Mouse (Mus musculus) intestine, embryonic 16.5 days (tissue): ENCODE data around the gene Grin2c. TPM values are rescaled to one million over a fixed set of nuclear protein-coding genes. Genes with fewer than 3 reads are reported as not detected.
A peak's percentile ranks its signal among the peaks of the same experiment; 100 is the strongest.

Experiments used
- ATAC-seq: fragments of 200-750 bp; cut with Nextera tagmentation; 2 replicates; pipeline ENCODE4 v1.8.0; 2017; ENCODE audit warnings: moderate TSS enrichment, moderate library complexity
- H3K27ac ChIP-seq: fragments of 300-500 bp; sonication (generic); 2 replicates; pipeline ENCODE4 v1.5.1; 2014; ENCODE audit warnings: mild to moderate bottlenecking, low read length
- H3K27me3 ChIP-seq: fragments of 300-500 bp; sonication (generic); replicated peaks from 2 replicates; pipeline ENCODE4 v1.6.1; 2014; ENCODE audit warnings: low read length, control low read depth, mixed read lengths; ENCODE audit not compliant: control insufficient read depth, insufficient read depth
- H3K36me3 ChIP-seq: fragments of 300-500 bp; sonication (generic); 2 replicates; pipeline ENCODE4 v1.6.1; 2014; ENCODE audit warnings: low read length, control low read depth; ENCODE audit not compliant: control insufficient read depth, insufficient read depth
- H3K4me1 ChIP-seq: fragments of 300-500 bp; sonication (generic); 2 replicates; pipeline ENCODE4 v1.6.1; 2014; ENCODE audit warnings: low read length, control low read depth, mixed read lengths; ENCODE audit not compliant: control insufficient read depth, insufficient read depth
- H3K4me2 ChIP-seq: fragments of 300-500 bp; sonication (generic); 2 replicates; pipeline ENCODE4 v1.6.1; 2014; ENCODE audit warnings: low read depth, low read length, control low read depth
- H3K4me3 ChIP-seq: fragments of 300-500 bp; sonication (generic); 2 replicates; pipeline ENCODE4 v1.5.1; 2014; ENCODE audit warnings: mild to moderate bottlenecking, low read length
- H3K9ac ChIP-seq: fragments of 300-500 bp; sonication (generic); 2 replicates; pipeline ENCODE4 v1.6.1; 2014; ENCODE audit warnings: low read depth, low read length
- H3K9me3 ChIP-seq: fragments of 300-500 bp; sonication (generic); 2 replicates; pipeline ENCODE4 v1.6.1; 2016; ENCODE audit warnings: low read length, control low read depth; ENCODE audit not compliant: control insufficient read depth
- WGBS: fragments of 180-500 bp; shearing (Covaris S2); extraction: QIAGEN DNeasy Blood & Tissue Kit; methylation state at CpG from one replicate; pipeline ENCODE4 v1.1.7; 2014; 5-methylcytosine and 5-hydroxymethylcytosine counted together
- polyA plus RNA-seq: library from polyadenylated mRNA; unstranded; fragments of >200 nt; fragmentation: Nextera tagmentation; extraction: Ambion mirVana; gene quantifications from 2 replicates; pipeline ENCODE4 v1.2.1, GENCODE M21; 2015

Grin2c gene
- polyA plus RNA-seq, 1 experiment from 2014 or later: 0.06 TPM

DNA sequence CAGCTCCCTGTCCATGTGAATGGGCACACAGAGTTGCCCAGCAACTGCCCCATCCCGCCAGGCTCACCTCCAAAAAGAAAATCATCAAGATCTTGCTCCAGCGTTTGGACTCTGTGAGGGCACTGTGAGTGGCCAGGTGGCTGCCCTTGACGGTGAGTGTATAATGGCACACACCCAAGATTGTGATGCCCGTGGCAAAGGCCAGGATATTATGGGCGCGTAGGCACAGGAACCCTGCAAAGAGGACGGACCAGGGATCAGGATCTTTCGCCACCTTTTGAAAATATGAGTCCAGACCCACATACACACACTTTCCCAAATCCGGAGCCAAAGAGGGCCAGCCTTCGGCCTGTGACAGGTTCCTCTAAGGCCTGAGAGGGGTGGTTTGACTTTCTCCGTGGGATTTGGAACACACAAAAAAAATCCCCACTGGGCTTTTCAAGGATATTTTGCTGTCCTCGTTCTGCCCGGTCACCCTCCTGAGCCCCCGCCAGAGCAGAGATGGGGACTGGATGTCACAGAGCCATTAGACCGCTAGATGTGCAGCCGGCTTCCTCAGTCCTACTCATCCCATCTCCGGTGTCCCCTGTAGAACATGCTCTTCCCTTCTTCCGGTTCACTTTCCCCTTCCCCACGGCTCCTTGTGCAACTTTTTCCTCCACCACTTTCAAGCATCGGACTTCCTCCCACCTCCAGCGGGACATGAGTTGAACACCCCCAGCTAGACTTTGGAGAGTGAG is 29.6 kb upstream of the Grin2c start:
- Histone ChIP-seq H3K4me3 (peak overlapping the region; percentile 54), H3K9ac (peak overlapping the region; percentile 70), H3K9me3 (no peaks in the 10 kb centered on the region), H3K27me3 (no peaks in the 10 kb centered on the region), H3K4me1 (peaks cover 9% of the 10 kb centered on the region; the same call in 1 of the 2 replicates), H3K27ac (peak overlapping the region; percentile 50; the same call in 1 of the 2 replicates), H3K4me2 (peak overlapping the region; percentile 84), H3K36me3 (no peaks in the 10 kb centered on the region)
- WGBS: 48% methylated on average over 21 of the region's 21 CpGs
- no peak for ATAC-seq

GRCm38 (mm10) chr11:115295939-115296338 is 28.9 kb upstream of the Grin2c start:
- WGBS: 82% methylated on average over 11 of the region's 11 CpGs
- Histone ChIP-seq H3K27ac (no peak overlapping the region), H3K4me3 (no peak overlapping the region), H3K9ac (no peak overlapping the region), H3K9me3 (no peaks in the 10 kb centered on the region), H3K36me3 (no peaks in the 10 kb centered on the region), H3K27me3 (no peaks in the 10 kb centered on the region), H3K4me2 (no peak overlapping the region), H3K4me1 (peaks cover 9% of the 10 kb centered on the region; the same call in 1 of the 2 replicates)
- no peak for ATAC-seq

- H3K4me2 ChIP-seq: no peak overlapping the region
- no peak overlapping the region for H3K9ac ChIP-seq
- peak overlapping the region; percentile 86 for H3K27ac ChIP-seq
- H3K4me3 ChIP-seq: no peak overlapping the region
- 46% methylated on average over 14 of the region's 14 CpGs for WGBS
- no peaks in the 10 kb centered on the region for H3K36me3 ChIP-seq
- H3K4me1 ChIP-seq: peaks cover 14% of the 10 kb centered on the region; the same call in 1 of the 2 replicates
- no peaks in the 10 kb centered on the region for H3K27me3 ChIP-seq
- no peaks in the 10 kb centered on the region for H3K9me3 ChIP-seq
- peak; percentile 70 for ATAC-seq
These were observed 25.8 kb upstream of the Grin2c start for GRCm38 (mm10) chr11:115292631-115293375.

GRCm38 (mm10) chr11:115291503-115291902 is 24.5 kb upstream of the Grin2c start:
- H3K9me3 ChIP-seq: no peaks in the 10 kb centered on the region
- no peak overlapping the region for H3K9ac ChIP-seq
- WGBS: 76% methylated on average over 10 of the region's 10 CpGs
- no peak for ATAC-seq
- no peaks in the 10 kb centered on the region for H3K27me3 ChIP-seq
- no peak overlapping the region for H3K4me2 ChIP-seq
- no peaks in the 10 kb centered on the region for H3K36me3 ChIP-seq
- H3K4me3 ChIP-seq: no peak overlapping the region
- H3K4me1 ChIP-seq: peaks cover 9% of the 10 kb centered on the region; the same call in 1 of the 2 replicates
- H3K27ac ChIP-seq: peak overlapping the region; percentile 19; the same call in 1 of the 2 replicates

DNA sequence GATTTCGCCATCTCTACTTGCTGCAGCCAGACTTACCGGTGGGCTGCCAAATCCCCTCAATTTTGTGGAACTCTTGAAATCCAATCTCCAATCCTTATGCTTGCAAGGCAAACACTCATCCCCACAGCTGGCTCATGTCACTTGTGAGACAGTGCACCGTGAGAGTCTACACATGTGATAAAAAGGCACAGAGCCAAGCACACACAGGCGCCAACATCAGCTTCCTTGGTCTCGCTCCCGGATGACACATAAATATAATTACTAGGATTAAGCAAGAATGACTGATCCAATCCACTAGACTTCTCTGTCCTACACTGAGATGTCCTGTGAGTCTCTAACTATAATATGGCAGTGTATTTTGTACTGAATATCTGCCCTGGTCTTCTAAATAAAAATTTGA is 23.9 kb upstream of the Grin2c start:
- Histone ChIP-seq H3K9ac (no peak overlapping the region), H3K36me3 (no peaks in the 10 kb centered on the region), H3K9me3 (no peaks in the 10 kb centered on the region), H3K27ac (peak overlapping the region; percentile 31), H3K4me2 (no peak overlapping the region), H3K4me1 (peaks cover 9% of the 10 kb centered on the region; the same call in 1 of the 2 replicates), H3K27me3 (no peaks in the 10 kb centered on the region), H3K4me3 (no peak overlapping the region)
- WGBS: 51% methylated on average over 6 of the region's 6 CpGs
- peak; percentile 26 for ATAC-seq

DNA sequence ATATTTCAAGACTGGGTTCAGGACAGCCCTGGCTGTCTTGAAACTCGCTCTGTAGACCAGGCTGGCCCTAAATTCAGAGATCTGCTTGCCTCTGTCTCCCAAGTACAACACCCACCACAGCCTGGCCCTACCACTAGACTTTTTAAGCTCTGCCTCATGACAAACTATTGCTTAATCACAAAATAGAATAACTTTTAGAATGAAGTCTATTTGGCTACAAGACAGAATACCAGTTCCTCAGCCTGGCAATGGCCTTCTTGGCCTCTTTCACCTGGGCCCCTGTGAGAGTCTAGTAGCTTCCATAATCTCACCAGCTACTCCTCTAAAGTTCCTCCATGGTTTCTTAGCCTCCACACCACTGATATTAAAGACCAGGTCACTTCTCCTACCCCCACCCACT is 23.3 kb upstream of the Grin2c start:
- no peaks in the 10 kb centered on the region for H3K27me3 ChIP-seq
- H3K9ac ChIP-seq: no peak overlapping the region
- no peaks in the 10 kb centered on the region for H3K9me3 ChIP-seq
- WGBS: 84% methylated on average over 1 of the region's 1 CpGs
- no peaks in the 10 kb centered on the region for H3K36me3 ChIP-seq
- peaks cover 9% of the 10 kb centered on the region; the same call in 1 of the 2 replicates for H3K4me1 ChIP-seq
- H3K27ac ChIP-seq: peak overlapping the region; percentile 31; the same call in 1 of the 2 replicates
- no peak overlapping the region for H3K4me2 ChIP-seq
- no peak overlapping the region for H3K4me3 ChIP-seq
- ATAC-seq: no peak

- Histone ChIP-seq H3K36me3 (no peaks in the 10 kb centered on the region), H3K4me2 (no peak overlapping the region), H3K9ac (no peak overlapping the region), H3K27ac (no peak overlapping the region), H3K9me3 (no peaks in the 10 kb centered on the region), H3K27me3 (no peaks in the 10 kb centered on the region), H3K4me1 (peaks cover 11% of the 10 kb centered on the region; the same call in 1 of the 2 replicates), H3K4me3 (no peak overlapping the region)
- ATAC-seq: no peak
- WGBS: 74% methylated on average over 8 of the region's 8 CpGs
These were observed 22.8 kb upstream of the Grin2c start for GRCm38 (mm10) chr11:115289885-115290284.

GRCm38 (mm10) chr11:115288305-115288704 is 21.3 kb upstream of the Grin2c start:
- H3K4me3 ChIP-seq: no peak overlapping the region
- H3K27ac ChIP-seq: no peak overlapping the region
- peaks cover 11% of the 10 kb centered on the region; the same call in 1 of the 2 replicates for H3K4me1 ChIP-seq
- ATAC-seq: no peak
- no peak overlapping the region for H3K4me2 ChIP-seq
- WGBS: 76% methylated on average over 2 of the region's 2 CpGs
- H3K27me3 ChIP-seq: no peaks in the 10 kb centered on the region
- H3K36me3 ChIP-seq: no peaks in the 10 kb centered on the region
- H3K9me3 ChIP-seq: no peaks in the 10 kb centered on the region
- H3K9ac ChIP-seq: no peak overlapping the region

DNA sequence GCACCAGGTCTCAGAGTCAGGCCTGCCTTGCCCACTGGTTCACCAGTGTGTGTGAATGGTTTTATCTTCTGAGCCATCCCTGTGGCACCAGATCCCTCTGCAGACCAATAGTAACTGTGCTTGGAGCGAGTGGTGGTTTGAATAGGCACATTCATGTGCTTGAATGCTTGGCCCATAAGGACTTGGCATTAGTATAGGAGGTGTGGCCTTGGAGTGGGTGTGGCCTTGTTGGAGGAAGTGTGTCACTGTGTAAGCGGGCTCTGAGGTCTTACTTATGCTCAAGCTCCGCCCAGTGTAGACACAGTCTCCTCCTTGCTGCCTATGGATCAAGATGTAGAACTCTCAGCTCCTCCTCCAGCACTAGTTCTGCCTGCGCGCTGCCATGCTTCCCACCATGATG is 20.3 kb upstream of the Grin2c start:
- H3K27me3 ChIP-seq: no peaks in the 10 kb centered on the region
- H3K27ac ChIP-seq: no peak overlapping the region
- peaks cover 11% of the 10 kb centered on the region; the same call in 1 of the 2 replicates for H3K4me1 ChIP-seq
- no peak overlapping the region for H3K9ac ChIP-seq
- ATAC-seq: no peak
- 85% methylated on average over 5 of the region's 5 CpGs for WGBS
- no peaks in the 10 kb centered on the region for H3K36me3 ChIP-seq
- no peak overlapping the region for H3K4me3 ChIP-seq
- H3K9me3 ChIP-seq: no peaks in the 10 kb centered on the region
- no peak overlapping the region for H3K4me2 ChIP-seq
